Mouse (Mus musculus) 416B (cell line): ENCODE measurements at regions not wholly inside any gene's neighbourhood (a gene's known extent, or its start where the extent isn't known, plus 50 kb on each side); places are given as distances from the start of the nearest gene placed in this dataset.

Experiments used
- DNase-seq: peaks from one replicate; pipeline ENCODE4 v3.0.0; 2011; ENCODE audit warnings: low read depth

GRCm38 (mm10) chrX:36249428-36249827, 53.7 kb downstream of the Zcchc12 start:
- DNase-seq, result no peak

- no peak for DNase-seq
These were observed 59.2 kb downstream of the Zcchc12 start for GRCm38 (mm10) chrX:36254904-36255303.

GRCm38 (mm10) chrX:36276685-36277084, 51.5 kb upstream of the Lonrf3 start:
- peak; percentile 21 for DNase-seq
